Mouse (Mus musculus): ENCODE data around the gene Gm20219. TPM values are rescaled to one million over a fixed set of nuclear protein-coding genes. Genes with fewer than 3 reads are reported as not detected.
A peak's percentile ranks its signal among the peaks of the same experiment; 100 is the strongest.

The Gm20219 gene
- polyA plus RNA-seq, 1 experiment from 2014 or later, result 1.6 TPM

DNA sequence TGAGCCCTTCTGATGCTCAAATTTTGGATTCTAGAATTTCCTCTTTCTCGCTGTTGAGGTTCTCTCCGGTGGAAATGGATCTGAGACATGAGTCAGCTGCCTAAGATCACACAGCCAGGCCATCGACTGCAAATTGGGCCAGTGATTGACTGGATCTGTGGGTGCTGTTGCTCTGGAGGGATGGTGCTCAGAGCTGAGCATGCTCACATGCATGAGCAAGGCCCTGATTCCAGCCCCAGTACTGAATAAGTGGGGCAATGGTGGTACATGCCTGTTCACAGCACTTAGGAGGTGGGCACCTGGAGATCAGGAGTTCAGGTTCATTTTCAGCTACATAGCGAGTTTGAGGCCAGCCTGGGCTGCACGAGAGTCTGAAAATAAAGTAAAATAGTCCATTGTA is 7.6 kb downstream of the Gm20219 start:
- Histone ChIP-seq H3K9me3 (ENCODE audit: low read depth, low read length) (no peaks in the 10 kb centered on the region), H3K4me3 (ENCODE audit: low read depth, low read length) (no peak overlapping the region), H3K9ac (no peak overlapping the region; the same call in 1 of the 2 replicates), H3K36me3 (ENCODE audit: insufficient read depth) (no peaks in the 10 kb centered on the region), H3K4me1 (ENCODE audit: insufficient read depth) (no peaks in the 10 kb centered on the region), H3K27ac (ENCODE audit: low read depth) (no peak overlapping the region), H3K27me3 (ENCODE audit: insufficient read depth, low read length) (no peaks in the 10 kb centered on the region), H3K4me2 (no peak overlapping the region)
- DNase-seq (no peak), ATAC-seq (ENCODE audit: insufficient read depth) (no peak)
- no peak for TF ChIP-seq CTCF (IDR thresholded peaks at IDR 0.05; ENCODE audit: low read depth)
- WGBS, result 79% methylated on average over 5 of the region's 5 CpGs

GRCm38 (mm10) chr17:56545945-56546344 is 8.2 kb downstream of the Gm20219 start:
- Histone ChIP-seq H3K4me2 (no peak overlapping the region), H3K36me3 (ENCODE audit: insufficient read depth) (no peaks in the 10 kb centered on the region), H3K27me3 (ENCODE audit: insufficient read depth, low read length) (no peaks in the 10 kb centered on the region), H3K9me3 (ENCODE audit: low read depth, low read length) (no peaks in the 10 kb centered on the region), H3K4me3 (ENCODE audit: low read depth, low read length) (no peak overlapping the region), H3K27ac (ENCODE audit: low read depth) (no peak overlapping the region), H3K4me1 (ENCODE audit: insufficient read depth) (no peaks in the 10 kb centered on the region), H3K9ac (no peak overlapping the region)
- ATAC-seq (ENCODE audit: insufficient read depth) (no peak), DNase-seq (no peak)
- no peak for TF ChIP-seq CTCF (IDR thresholded peaks at IDR 0.05; ENCODE audit: low read depth)
- WGBS, result 58% methylated on average over 1 of the region's 1 CpGs

- Histone ChIP-seq H3K36me3 (ENCODE audit: insufficient read depth) (no peaks in the 10 kb centered on the region), H3K4me2 (no peak overlapping the region), H3K27me3 (ENCODE audit: insufficient read depth, low read length) (no peaks in the 10 kb centered on the region), H3K27ac (ENCODE audit: low read depth) (no peak overlapping the region), H3K4me1 (ENCODE audit: insufficient read depth) (no peaks in the 10 kb centered on the region), H3K9ac (no peak overlapping the region), H3K4me3 (ENCODE audit: low read depth, low read length) (no peak overlapping the region), H3K9me3 (ENCODE audit: low read depth, low read length) (no peaks in the 10 kb centered on the region)
- ATAC-seq (ENCODE audit: insufficient read depth) (no peak), DNase-seq (no peak)
- 66% methylated on average over 7 of the region's 7 CpGs for WGBS
- TF ChIP-seq CTCF (IDR thresholded peaks at IDR 0.05; ENCODE audit: low read depth), result no peak
Observed at GRCm38 (mm10) chr17:56544699-56545387, 9.3 kb downstream of the Gm20219 start.

- 67% methylated on average over 3 of the region's 3 CpGs for WGBS
- ATAC-seq (ENCODE audit: insufficient read depth) (no peak), DNase-seq (no peak)
Observed at GRCm38 (mm10) chr17:56543684-56544224, 10.4 kb downstream of the Gm20219 start.

GRCm38 (mm10) chr17:56542736-56543135 is 11.5 kb downstream of the Gm20219 start:
- Histone ChIP-seq H3K4me2 (no peak overlapping the region), H3K4me3 (ENCODE audit: low read depth, low read length) (no peak overlapping the region), H3K27ac (ENCODE audit: low read depth) (no peak overlapping the region), H3K27me3 (ENCODE audit: insufficient read depth, low read length) (no peaks in the 10 kb centered on the region), H3K9me3 (ENCODE audit: low read depth, low read length) (no peaks in the 10 kb centered on the region), H3K9ac (no peak overlapping the region), H3K4me1 (ENCODE audit: insufficient read depth) (no peaks in the 10 kb centered on the region), H3K36me3 (ENCODE audit: insufficient read depth) (no peaks in the 10 kb centered on the region)
- no peak for ATAC-seq (ENCODE audit: insufficient read depth)
- WGBS, result 47% methylated on average over 8 of the region's 8 CpGs
- TF ChIP-seq CTCF (IDR thresholded peaks at IDR 0.05; ENCODE audit: low read depth), result no peak
- DNase-seq, result no peak

More at GRCm38 (mm10) chr17:56543684-56544224, 10.4 kb downstream of the Gm20219 start:
- Histone ChIP-seq H3K27ac (ENCODE audit: low read depth) (no peak overlapping the region), H3K9ac (no peak overlapping the region), H3K4me1 (ENCODE audit: insufficient read depth) (no peaks in the 10 kb centered on the region), H3K4me3 (ENCODE audit: low read depth, low read length) (no peak overlapping the region), H3K4me2 (no peak overlapping the region), H3K27me3 (ENCODE audit: insufficient read depth, low read length) (no peaks in the 10 kb centered on the region), H3K9me3 (ENCODE audit: low read depth, low read length) (no peaks in the 10 kb centered on the region), H3K36me3 (ENCODE audit: insufficient read depth) (no peaks in the 10 kb centered on the region)
- no peak for TF ChIP-seq CTCF (IDR thresholded peaks at IDR 0.05; ENCODE audit: low read depth)

GRCm38 (mm10) chr17:56540562-56540975 is 13.6 kb downstream of the Gm20219 start:
- ATAC-seq (ENCODE audit: insufficient read depth), result peak; percentile 63; the same call in 1 of the 2 replicates
- Histone ChIP-seq H3K36me3 (ENCODE audit: insufficient read depth) (no peaks in the 10 kb centered on the region), H3K27ac (ENCODE audit: low read depth) (no peak overlapping the region), H3K4me3 (ENCODE audit: low read depth, low read length) (no peak overlapping the region), H3K9me3 (ENCODE audit: low read depth, low read length) (no peaks in the 10 kb centered on the region), H3K4me2 (no peak overlapping the region), H3K4me1 (ENCODE audit: insufficient read depth) (no peaks in the 10 kb centered on the region), H3K9ac (no peak overlapping the region), H3K27me3 (ENCODE audit: insufficient read depth, low read length) (no peaks in the 10 kb centered on the region)
- TF ChIP-seq CTCF (IDR thresholded peaks at IDR 0.05; ENCODE audit: low read depth), result no peak
- WGBS, result 28% methylated on average over 6 of the region's 6 CpGs
- DNase-seq, result no peak

DNA sequence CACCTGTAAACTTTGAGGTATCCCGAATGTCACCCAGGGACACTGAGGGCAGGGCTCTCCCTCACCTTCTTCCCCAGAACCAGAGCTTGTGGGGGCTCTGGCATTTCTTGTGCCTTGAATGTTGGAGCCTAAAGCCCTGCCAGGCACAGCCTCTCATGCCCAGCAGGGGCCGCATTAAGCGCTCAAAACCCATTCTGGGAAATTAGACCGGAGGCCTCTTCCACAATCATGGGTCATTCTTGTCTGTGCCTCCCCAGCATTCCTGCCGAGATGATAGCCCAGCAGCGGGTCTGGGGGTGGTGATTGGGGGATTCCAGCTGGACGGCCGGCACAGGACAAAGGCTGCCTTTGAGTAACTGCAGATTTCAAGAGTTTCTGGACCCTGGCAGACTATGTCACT is 16.3 kb downstream of the Gm20219 start:
- WGBS, result 28% methylated on average over 8 of the region's 8 CpGs
- Histone ChIP-seq H3K4me3 (ENCODE audit: low read depth, low read length) (no peak overlapping the region), H3K9me3 (ENCODE audit: low read depth, low read length) (no peaks in the 10 kb centered on the region), H3K4me1 (ENCODE audit: insufficient read depth) (no peaks in the 10 kb centered on the region), H3K27me3 (ENCODE audit: insufficient read depth, low read length) (no peaks in the 10 kb centered on the region), H3K27ac (ENCODE audit: low read depth) (no peak overlapping the region), H3K9ac (no peak overlapping the region), H3K4me2 (no peak overlapping the region), H3K36me3 (ENCODE audit: insufficient read depth) (no peaks in the 10 kb centered on the region)
- peak; percentile 17; the same call in 1 of the 2 replicates for TF ChIP-seq CTCF (IDR thresholded peaks at IDR 0.05; ENCODE audit: low read depth)
- DNase-seq (no peak), ATAC-seq (ENCODE audit: insufficient read depth) (no peak)
